Mouse (Mus musculus): ENCODE measurements around the gene Fn3k.
A peak's percentile ranks its signal among the peaks of the same experiment; 100 is the strongest.

The Fn3k gene

DNA sequence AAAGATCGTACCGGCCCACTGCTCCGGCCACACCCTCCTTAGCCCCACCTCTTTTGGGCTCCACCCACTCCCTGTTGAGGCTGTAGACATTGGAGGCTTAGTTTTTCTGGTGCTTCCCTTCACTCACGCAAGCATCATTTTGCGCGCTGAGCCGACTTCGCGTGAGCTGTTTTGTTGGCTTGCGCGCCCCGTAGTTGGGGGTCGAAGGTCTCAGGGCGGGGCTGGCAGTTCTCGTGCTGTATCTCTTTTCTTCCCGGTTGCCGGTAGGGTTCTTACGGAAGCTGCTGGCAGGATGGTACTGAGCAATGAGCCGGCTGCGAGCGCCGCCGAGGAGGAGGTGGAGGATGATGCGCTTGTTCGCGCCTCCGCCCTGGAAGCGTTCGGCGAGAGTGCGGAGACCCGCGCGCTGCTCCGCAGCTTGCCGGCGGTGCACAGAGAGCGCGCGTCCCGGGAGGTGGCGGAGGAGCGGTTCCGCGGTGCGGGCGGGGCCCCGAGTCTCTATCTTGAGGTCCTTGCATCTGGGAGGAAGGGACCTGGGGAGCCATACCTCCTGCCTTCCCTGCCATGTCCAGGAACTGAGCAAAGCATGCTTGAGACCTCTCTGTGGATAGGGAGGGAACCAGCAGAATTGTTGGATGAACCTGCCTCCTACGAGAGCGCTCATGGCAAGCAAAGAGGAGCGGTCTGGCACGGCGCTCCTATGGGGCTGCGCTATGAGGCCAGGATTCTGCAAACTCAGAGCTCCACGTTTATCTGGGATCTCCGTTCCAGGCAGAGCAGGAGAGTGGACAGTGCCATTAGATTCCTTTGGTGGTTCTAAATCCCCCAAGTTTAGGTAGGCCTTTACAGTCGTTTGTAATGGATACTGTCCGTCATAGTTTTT lies 17.3 kb downstream of the Fn3k start, which contains the start of gene Tbcd:
Gene Tbcd, plus strand, starts transcription at position 197 of the 883 bp plus-strand sequence.
- peak; percentile 94 for DNase-seq (ENCODE audit: low spot score)

DNA sequence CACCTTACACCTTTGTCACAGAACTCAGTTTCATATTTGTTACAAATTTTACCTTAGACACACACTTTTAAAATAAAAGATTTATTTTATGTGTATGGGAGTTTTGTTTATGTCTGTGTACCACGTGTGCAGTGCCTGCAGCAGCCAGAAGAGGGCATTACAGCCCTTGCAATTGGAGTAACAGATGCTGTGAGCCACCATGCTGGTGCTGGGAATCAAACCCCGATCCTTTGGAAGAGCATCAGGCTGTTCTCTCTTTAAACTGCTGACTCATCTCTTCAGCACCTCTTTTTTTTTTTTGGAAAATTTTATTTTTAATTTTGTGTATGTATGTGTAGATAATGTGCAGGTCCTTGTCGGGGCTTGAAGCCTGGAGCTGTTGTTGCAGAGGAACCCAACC lies 23.2 kb downstream of the Fn3k start:
- no peak for DNase-seq (ENCODE audit: low spot score)

DNA sequence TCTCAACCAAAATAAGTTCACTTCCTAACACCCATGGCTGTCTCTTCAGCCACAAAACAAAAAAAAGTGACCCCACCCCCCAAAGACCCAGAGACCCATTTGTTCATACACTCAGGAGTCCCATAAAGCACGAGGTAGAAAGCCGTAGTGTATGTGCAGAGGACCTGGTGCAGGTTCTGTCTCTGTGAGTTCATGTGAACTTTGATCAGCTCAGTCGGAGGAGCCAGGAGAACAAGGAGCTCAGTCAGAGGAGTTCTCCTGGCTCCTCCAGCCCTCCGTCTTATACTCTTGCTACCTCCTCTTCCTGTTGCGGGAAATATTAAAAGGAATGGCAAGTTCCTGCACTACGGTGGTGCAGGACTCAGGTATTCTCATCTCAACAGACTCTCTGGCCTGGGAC lies 32.7 kb downstream of the Fn3k start:
- no peak for DNase-seq (ENCODE audit: low spot score)

DNA sequence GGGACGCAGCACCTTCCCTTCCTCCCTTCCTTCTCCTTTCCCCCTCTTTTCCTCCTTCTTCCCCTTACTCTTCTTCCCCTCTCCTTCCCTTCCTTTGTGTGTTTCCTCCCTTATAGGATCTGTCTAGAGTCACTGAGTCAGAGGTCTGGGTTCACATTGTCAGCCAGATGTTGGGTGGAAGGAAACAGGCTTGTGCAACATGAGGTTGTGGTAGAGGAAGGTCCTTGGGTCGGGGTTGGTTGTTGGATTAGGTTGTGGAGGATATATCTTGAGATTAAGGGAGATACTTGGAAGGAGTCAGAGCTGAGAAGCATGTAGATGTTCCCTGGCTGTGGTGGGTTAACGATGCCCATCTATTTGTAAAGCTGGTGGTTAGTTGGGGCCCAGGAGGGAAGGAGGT lies 40.1 kb downstream of the Fn3k start:
- DNase-seq (ENCODE audit: low spot score): no peak

DNA sequence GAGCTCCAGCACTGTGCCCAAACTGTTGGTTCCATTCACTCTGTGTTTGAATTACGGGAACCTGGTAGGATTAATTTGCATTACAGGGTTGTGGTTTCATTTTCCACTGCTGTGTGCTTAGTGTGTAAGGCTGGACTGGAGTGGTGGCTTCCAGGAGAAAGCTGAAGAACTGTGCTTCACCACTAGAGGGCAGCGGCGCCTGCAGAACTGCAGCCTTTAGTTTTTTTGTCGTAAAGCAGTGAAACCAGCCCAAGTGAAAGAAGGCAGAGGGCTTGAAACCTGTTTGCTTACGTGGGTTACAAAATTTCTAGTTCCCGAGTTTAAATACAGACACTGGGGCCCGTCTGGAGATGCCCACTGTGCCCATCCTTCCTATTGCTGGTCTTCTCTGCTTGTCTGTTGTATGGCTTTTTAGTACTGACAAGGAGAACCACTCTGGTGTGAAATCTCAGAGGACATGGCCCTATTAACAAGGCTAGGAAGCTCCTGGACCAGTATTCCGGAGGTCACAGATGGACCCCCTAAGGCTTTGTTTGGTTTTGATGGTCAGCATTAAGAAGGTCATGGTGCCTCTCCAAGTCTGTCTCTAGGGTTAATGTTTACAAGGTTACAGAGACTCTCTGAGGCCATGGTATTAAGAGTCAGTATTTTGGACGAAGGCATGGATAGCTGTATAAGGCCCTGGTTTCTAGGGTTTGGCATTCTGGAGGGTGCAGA lies 41.1 kb downstream of the Fn3k start:
- DNase-seq (ENCODE audit: low spot score): peak; percentile 89

DNA sequence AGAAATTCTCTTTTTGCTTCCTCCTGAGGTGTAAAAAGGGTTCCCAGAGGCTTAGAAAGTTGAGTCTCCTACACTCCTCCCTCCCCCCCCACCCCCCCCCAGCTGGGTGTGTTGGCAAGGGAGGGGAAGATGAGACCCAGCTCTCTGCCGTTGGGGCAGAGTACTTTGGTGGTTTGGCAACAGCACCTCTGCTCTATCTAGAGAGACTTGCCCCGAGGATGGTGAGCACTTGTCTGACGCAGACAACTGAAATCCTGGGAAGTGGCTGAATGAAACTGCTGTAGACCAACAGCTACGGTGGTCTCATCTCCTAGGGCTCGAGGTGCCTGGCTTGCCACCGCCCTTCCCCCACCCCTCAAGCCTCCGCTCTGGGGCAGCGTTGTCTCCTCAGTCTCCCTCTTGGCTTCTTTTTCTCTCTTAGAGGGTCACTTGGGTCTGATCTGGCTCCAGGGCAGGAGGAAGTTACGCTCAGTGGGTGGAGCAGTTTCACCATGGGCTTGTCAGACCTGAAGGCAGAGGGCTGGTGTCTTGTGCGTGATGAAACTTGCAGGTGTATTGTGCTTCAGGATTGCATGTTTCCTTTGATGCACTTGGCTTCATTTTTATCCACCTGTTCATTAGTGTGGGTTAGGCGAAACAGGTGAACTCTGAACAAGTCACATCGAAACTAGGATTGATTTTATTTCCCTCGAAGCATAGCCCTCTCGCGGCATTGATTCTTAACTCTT lies 44.9 kb downstream of the Fn3k start:
- DNase-seq (ENCODE audit: low spot score): no peak

DNA sequence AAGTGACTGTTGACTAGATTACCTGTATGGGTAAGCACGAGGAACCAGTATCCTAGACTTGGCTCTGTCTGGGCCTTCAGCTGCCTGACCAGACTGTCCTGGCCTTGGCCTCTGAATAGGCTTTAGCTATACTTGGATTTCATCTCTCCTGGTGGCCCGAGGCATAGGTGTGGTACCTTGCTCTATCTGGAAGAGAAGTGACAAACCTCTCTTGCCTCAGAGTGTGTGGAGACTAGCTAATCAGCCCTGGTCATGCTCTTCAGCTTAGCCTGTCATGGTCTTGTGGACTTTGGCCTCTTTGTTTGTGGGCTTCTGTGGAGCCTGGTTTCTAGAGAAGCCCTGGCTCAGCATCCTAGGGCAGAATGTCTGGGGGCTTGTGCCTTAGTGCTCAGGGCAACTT lies 46.4 kb downstream of the Fn3k start:
- DNase-seq (ENCODE audit: low spot score): no peak

DNA sequence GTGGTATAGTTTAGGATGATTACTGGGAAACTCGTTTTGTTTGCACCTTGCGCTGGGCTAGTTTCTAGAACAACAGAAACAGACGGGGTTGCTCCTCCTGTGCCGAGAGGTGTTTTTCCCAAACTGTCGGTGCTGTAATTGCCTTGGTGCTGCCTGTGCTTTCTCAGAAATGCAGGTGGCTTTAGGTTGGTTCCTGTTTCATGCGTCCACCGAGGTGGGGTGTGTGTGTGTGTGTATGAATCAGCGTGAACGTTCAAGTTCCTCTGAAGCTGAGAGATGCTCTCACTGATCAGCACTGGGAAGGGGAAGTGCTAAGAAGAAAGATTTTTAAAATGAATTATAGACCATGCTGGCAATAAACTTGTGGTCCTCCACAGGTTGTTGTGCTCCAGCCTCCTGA lies 51.2 kb downstream of the Fn3k start:
- no peak for DNase-seq (ENCODE audit: low spot score)

DNA sequence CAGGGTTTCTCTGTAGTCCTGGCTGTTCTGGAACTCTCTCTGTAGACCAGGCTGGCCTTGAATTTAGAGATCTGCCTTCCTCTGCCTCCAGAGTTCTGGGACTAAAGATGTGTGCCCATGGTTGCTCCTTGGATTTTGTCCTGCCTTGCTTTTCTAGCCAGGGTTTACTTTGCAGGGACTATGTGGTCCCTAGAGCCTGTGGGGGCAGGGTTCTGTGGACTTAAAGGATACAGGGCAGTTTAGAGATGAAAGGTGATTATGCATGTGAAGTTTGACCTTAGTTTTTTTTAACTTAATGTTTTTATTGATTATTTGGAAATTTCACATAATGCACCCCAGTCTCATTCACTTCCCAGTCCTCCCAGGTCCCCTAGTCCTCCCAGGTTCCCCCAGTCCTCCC lies 55.9 kb downstream of the Fn3k start:
- DNase-seq (ENCODE audit: low spot score): no peak
